Mouse (Mus musculus) adrenal gland, adult 2 months (tissue): ENCODE data around the gene Snrnp35. TPM values are rescaled to one million over a fixed set of nuclear protein-coding genes. Genes with fewer than 3 reads are reported as not detected.

Experiments used
- DNase-seq: peaks from one replicate; pipeline ENCODE4 v3.0.0; 2021
- polyA plus RNA-seq: library from polyadenylated mRNA; depleted of rRNA; stranded (reverse); fragments of >200 nt; gene quantifications from 2 replicates; pipeline ENCODE4 v1.2.3, GENCODE M21; 2012; rRNA removed
- total RNA-seq, 2 experiments: library from RNA; stranded (reverse); gene quantifications; 2 replicates each; pipeline ENCODE4 v1.2.3; 2021

The Snrnp35 gene
- total and polyA plus RNA-seq, 3 experiments: 1.4 to 25.7 (median 19.0) TPM

DNA sequence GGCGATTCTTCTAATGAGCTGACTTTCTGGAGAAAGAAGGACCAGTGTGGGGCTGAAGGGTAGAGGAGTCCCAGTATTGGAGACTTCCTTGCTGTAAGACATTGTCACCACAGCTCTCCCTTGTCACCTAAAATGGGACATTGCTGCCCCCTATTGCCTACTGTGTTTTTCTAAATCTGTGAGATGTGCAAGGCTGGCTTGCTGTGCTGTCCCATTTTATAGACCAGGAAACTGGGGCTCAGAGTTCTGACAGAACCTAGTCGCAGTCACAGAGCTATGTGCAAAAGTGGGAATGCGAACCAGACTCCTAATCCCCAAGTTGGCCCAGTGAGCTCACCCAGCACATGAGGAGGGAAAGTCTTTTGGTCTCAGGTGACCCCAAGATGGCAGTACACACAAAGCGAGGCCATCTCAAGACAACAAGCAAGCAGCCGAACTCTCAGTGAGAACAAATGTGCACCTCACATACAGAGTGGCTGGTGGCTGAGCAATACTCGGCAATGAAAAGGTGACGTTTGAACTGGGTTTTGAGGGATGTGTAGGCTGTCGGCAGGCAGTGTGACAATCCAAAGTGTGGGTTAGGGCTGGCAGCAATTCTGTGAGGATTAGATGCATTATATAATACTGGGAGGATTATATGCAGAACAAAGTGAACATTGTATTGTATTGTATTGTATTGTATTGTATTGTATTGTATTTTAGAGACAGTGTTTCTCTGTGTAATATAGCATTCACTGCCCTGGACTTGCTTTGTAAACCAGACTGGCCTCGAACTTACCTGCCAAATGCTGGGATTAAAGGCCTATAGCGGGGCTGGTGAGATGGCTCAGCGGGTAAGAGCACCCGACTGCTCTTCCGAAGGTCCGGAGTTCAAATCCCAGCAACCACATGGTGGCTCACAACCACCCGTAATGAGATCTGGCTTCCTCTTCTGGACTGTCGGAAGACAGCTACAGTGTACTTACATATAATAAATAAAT is 56.2 kb downstream of the Snrnp35 start:
- DNase-seq: peak; percentile 78

DNA sequence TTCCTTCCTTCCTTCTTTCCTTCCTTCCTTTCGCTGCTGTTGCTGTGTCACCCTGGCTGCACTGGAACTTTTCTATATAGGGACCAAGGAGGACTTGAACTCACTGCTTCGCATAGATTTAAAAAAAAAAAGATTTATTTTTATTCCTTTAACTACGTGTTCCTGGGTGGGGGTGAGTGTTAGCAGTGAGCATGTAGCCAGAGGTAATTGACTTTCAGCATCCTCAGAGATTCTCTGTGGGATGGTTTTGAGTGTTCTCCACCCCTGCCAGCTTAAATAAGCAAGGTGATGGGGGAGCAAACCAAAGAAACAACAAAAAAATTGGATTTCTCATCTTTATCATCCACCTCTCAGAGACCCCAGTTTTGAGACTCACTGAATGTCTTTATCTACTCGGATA is 57.0 kb downstream of the Snrnp35 start:
- DNase-seq: no peak

DNA sequence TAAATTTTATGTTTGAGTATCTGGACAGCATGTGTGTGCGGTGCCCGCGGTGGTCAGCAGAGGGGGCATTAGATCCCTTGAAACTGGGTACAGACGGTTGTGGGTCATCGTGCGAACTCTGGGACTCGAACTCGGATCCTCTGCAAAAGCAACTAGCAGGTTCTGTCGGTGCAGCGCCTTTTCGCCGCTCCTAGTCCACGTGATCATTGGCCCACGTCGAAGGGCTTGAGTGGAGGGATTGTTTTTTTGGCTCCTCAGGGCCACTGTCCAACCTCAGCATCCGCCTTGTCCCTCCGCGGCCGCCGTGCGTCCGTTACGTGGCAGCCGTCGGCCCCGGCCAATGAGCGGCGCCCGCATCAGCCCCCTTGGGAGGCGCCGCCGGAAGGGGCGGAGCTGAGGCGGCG is 57.5 kb downstream of the Snrnp35 start, which contains the start of gene Tmed2:
Gene Tmed2 (plus strand): TSS at position 313 of the 404 bp plus-strand sequence.
- peak; percentile 98 for DNase-seq

Other genes starting within 250 kb of the Snrnp35 start
- gene Pitpnm2, start 233.4 kb upstream of the Snrnp35 start, total RNA-seq: 10 to 100 TPM; 41.6 to 65.2 TPM
- gene Pitpnm2, start 233.4 kb upstream of the Snrnp35 start, polyA plus RNA-seq: 158 and 207 TPM in 2 replicates
- 1 to 10 TPM; 7.7 to 8.8 TPM for gene Mphosph9, start 155.2 kb upstream of the Snrnp35 start, total RNA-seq
- 1.6 and 2.1 TPM in 2 replicates for gene Mphosph9, start 155.2 kb upstream of the Snrnp35 start, polyA plus RNA-seq
- 10 to 100 TPM; 14.1 to 17.0 TPM for gene 2810006K23Rik, start 155.0 kb upstream of the Snrnp35 start, total RNA-seq
- 5.8 and 6.0 TPM in 2 replicates for gene 2810006K23Rik, start 155.0 kb upstream of the Snrnp35 start, polyA plus RNA-seq
- gene Cdk2ap1, start 120.1 kb upstream of the Snrnp35 start, total RNA-seq: 100 to 1,000 TPM; 161 to 168 TPM
- gene Cdk2ap1, start 120.1 kb upstream of the Snrnp35 start, polyA plus RNA-seq: 88.7 and 116 TPM in 2 replicates
- 100 to 1,000 TPM in 1 of 2 experiments, 10 to 100 TPM in 1; 74.1 to 119 TPM for gene Sbno1, start 57.1 kb upstream of the Snrnp35 start, total RNA-seq
- gene Sbno1, start 57.1 kb upstream of the Snrnp35 start, polyA plus RNA-seq: 6.0 and 6.9 TPM in 2 replicates
- 100 to 1,000 TPM; 127 to 288 TPM for gene Kmt5a, start 43.2 kb upstream of the Snrnp35 start, total RNA-seq
- 48.9 and 65.7 TPM in 2 replicates for gene Kmt5a, start 43.2 kb upstream of the Snrnp35 start, polyA plus RNA-seq
- gene Rilpl2, start 4.8 kb upstream of the Snrnp35 start, total RNA-seq: 10 to 100 TPM; 16.6 to 31.2 TPM
- 38.5 and 44.1 TPM in 2 replicates for gene Rilpl2, start 4.8 kb upstream of the Snrnp35 start, polyA plus RNA-seq
- 10 to 100 TPM; 14.0 to 25.8 TPM for gene Rilpl1, start 48.3 kb downstream of the Snrnp35 start, total RNA-seq
- 10.2 and 12.3 TPM in 2 replicates for gene Rilpl1, start 48.3 kb downstream of the Snrnp35 start, polyA plus RNA-seq
- 100 to 1,000 TPM; 236 to 301 TPM for gene Tmed2, start 57.6 kb downstream of the Snrnp35 start, total RNA-seq
- gene Tmed2, start 57.6 kb downstream of the Snrnp35 start, polyA plus RNA-seq: 138 and 163 TPM in 2 replicates
- 10 to 100 TPM; 12.4 to 13.4 TPM for gene Ddx55, start 69.7 kb downstream of the Snrnp35 start, total RNA-seq
- gene Ddx55, start 69.7 kb downstream of the Snrnp35 start, polyA plus RNA-seq: 12.7 and 15.5 TPM in 2 replicates
- gene Eif2b1, start 96.0 kb downstream of the Snrnp35 start, total RNA-seq: 10 to 100 TPM; 37.7 to 41.3 TPM
- 11.3 and 12.7 TPM in 2 replicates for gene Eif2b1, start 96.0 kb downstream of the Snrnp35 start, polyA plus RNA-seq
- 10 to 100 TPM; 32.9 to 41.3 TPM for gene Gtf2h3, start 96.0 kb downstream of the Snrnp35 start, total RNA-seq
- 19.3 and 26.6 TPM in 2 replicates for gene Gtf2h3, start 96.0 kb downstream of the Snrnp35 start, polyA plus RNA-seq
- gene Atp6v0a2, start 145.4 kb downstream of the Snrnp35 start, total RNA-seq: 10 to 100 TPM; 70.7 to 93.2 TPM
- 82.7 and 107 TPM in 2 replicates for gene Atp6v0a2, start 145.4 kb downstream of the Snrnp35 start, polyA plus RNA-seq
- 1 to 10 TPM in 1 of 2 experiments, under 1 TPM in 1; 0.84 to 3.8 TPM for gene Dnah10, start 242.0 kb downstream of the Snrnp35 start, total RNA-seq
- gene Dnah10, start 242.0 kb downstream of the Snrnp35 start, polyA plus RNA-seq: 0.11 and 0.15 TPM in 2 replicates